Mouse (Mus musculus) kidney, adult 2 months (tissue): Measurements from ENCODE around the gene Trub2.

Experiments
- CTCF ChIP-seq: fragments of 200-500 bp; conservative IDR thresholded peaks from 2 replicates; pipeline ENCODE4 v1.5.1; 2011; ENCODE audit warnings: low read depth, mild to moderate bottlenecking, control low read depth, low read length, moderate library complexity, mixed read lengths; ENCODE audit not compliant: insufficient read depth, insufficient read length
- POLR2A ChIP-seq: fragments of 200-500 bp; IDR thresholded peaks from one replicate; pipeline ENCODE4 v1.6.1; 2011; ENCODE audit warnings: low read depth, low read length, control low read depth

GRCm38 (mm10) chr2:29747188-29747782 lies 41.0 kb downstream of the Trub2 start:
- no peak for TF ChIP-seq CTCF
- no peak for TF ChIP-seq POLR2A
